Mouse (Mus musculus): ENCODE data around the gene Gtf3a.
A peak's percentile ranks its signal among the peaks of the same experiment; 100 is the strongest.
"Not testable (repeated sequence)": the region's sequence is repeated elsewhere in the genome, so short reads cannot be mapped to it uniquely, and the experiment has no call there.

Gtf3a gene

DNA sequence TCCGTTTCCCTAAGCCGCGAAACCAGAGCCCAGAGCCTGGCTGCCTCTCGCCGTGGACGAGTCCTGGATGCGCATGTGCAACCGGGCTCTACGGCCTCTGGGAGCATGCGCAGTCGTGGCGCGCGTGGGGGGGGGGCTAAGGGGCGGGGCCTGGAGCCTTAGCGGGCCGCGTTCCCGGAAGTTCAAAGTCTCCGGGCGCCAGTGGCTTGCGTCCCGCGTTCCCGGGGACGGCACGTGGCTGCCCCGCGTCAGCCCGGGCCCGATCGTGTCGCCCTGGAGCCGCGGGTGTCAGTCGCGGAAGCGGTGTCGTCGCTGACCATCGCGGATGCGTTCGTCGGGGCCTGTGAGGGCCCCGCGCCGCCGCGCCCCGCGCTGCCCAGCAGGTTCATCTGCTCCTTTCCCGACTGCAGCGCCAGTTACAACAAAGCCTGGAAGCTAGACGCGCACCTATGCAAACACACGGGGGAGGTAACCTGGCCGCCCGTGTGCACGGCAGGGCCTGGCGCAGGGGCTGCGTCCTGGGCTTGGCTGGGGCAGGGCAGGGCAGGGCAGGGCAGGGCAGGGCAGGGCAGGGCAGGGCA is at the start of gene Gtf3a:
Gtf3a (plus strand) TSS at position 150 of the 581 bp plus-strand sequence.
- peak; percentile 94 for DNase-seq (ENCODE audit: low spot score)

DNA sequence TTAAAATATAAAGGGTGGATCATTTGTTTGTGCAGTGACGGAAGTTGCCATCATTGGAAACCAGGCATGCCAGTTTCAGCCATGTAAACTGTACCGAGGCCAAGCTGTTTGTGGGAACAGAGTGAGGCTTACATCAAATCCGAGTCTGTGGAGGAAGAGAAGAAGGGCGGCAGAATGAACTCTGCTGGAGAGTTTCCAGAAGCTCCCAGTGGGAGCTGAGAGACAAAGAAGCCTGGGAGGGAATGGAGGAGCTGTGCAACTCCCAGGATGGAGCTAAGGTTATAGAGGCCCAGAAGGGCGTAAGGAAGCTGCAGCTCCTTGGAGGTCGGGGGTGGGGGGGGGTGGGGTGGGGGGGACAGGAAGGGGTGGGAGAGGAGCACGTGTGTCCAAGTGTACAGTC is 48.1 kb upstream of the Gtf3a start:
- no peak for DNase-seq (ENCODE audit: low spot score)

DNA sequence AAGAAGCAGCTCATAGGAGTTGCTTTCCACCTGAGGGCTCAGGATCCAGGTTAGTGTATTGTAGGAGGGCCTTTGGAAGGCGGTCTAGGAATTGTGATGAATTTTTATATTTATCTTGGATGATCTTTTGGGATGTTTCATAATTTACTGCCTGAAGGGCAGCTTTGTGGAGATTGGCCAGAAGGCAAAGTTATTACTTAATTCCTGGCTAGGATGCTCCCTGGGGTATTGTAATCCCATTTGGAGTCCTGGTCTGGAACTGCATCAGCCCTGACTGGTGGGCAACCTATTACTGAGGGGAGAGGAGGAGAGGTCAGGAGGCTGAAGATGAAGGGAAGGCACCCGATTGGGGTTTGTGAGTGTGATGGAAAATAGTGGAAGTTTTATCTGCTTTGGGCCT is 47.0 kb upstream of the Gtf3a start:
- DNase-seq (ENCODE audit: low spot score), result no peak

GRCm38 (mm10) chr5:146904404-146904803 is 44.1 kb upstream of the Gtf3a start:
- peak; percentile 59 for DNase-seq (ENCODE audit: low spot score)

- peak; percentile 58 for DNase-seq (ENCODE audit: low spot score)
Observed at GRCm38 (mm10) chr5:146905486-146906172, 42.8 kb upstream of the Gtf3a start.

DNA sequence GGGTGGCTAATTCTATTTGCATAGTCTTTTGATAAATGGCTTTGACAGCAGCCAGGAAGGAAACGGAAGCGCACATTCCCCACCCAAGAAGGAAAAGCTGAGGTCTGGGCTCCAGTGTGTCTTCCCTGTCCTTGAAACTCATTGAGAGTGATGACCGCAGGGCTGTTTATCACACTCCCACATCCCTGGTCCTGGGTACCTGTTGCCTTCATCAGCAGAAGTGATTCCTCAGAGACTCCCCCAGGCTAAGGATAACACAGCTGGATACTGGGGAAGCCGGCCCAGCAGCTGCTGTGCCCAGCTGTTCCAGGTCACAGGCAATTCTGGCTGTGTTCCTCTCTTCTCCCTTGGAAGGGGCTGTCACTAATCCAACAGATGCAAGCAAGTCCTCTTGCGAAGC is 40.9 kb upstream of the Gtf3a start:
- no peak for DNase-seq (ENCODE audit: low spot score)

DNA sequence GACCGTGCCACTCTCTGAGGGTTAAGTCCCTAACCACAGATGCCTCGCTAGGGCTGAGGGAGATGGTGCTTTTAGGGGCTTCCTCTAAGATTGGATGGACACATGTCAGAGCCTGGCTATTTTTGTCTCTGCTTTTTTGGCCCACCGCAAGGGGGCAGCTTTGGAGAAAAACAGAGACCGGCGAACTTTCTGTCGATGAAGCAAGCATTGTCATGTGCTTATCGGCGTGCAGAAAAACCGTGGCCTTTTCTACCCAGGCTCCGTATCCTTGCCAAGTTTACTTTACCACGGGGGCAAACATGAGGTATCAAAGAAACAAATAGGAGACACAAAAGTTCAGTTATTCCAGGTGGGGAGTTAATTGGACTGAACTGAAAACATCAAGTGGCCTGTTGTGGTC is 39.8 kb upstream of the Gtf3a start:
- DNase-seq (ENCODE audit: low spot score), result no peak

- DNase-seq (ENCODE audit: low spot score), result peak; percentile 74
Observed at GRCm38 (mm10) chr5:146912206-146912605, 36.3 kb upstream of the Gtf3a start.

DNA sequence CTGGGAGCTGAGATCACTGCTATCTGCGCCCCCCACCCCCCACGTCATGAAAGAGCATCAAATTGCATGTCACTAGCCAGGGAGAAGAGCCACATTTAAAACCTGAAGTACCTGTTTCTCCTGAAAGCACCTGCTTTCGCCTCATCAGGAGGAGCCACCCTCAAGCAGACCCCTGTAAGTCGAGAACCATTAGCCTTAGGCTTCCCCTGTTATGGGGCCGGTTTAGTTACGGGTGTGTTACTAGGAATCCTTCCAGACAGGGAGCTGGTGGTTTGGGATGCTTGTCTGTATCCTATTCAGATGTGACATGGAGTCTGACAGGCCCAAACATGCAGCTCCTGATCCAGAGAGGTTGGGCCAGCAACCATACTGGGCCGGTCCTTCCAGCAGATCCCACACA is 35.1 kb upstream of the Gtf3a start:
- DNase-seq (ENCODE audit: low spot score), result no peak

GRCm38 (mm10) chr5:146914088-146914766 is 34.2 kb upstream of the Gtf3a start:
- DNase-seq (ENCODE audit: low spot score), result peak; percentile 52

DNA sequence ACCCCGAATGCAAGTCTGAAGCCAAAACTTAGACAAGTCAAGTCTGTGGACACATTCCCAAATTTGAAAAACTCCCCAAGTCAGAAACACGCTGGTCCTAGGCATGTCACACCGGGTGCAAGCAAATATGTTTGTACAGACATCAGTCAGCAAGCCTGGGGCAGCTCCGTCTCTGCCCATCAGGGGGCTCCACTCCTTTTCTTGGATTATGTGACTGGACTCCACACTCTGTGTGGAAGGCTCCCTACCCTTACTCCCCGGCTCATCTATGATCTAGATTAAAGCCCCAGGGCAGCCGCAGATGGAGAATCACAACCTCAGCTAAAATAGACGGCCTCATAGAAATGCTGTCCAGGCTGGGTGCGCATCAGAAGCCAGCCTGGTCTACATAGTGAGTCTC is 32.2 kb upstream of the Gtf3a start:
- no peak for DNase-seq (ENCODE audit: low spot score)

GRCm38 (mm10) chr5:146916806-146917205 is 31.7 kb upstream of the Gtf3a start:
- DNase-seq (ENCODE audit: low spot score), result no peak

DNA sequence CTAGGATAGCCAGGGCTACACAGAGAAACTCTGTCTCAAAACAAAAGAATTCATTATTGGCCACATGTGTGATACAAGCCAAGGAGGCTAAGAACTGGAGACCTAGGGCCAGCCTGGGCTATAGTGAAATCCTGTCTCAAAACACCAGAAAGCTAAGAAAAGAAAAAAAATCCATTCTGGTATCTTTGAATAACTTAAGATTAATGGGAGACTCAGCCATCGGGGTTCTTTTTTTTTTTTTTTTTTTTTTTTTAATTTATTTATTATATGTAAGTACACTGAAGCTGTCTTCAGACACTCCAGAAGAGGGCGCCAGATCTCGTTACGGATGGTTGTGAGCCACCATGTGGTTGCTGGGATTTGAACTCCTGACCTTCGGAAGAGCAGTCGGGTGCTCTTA is 31.1 kb upstream of the Gtf3a start:
- DNase-seq (ENCODE audit: low spot score), result not testable (repeated sequence)

GRCm38 (mm10) chr5:146919874-146920273 is 28.6 kb upstream of the Gtf3a start:
- DNase-seq (ENCODE audit: low spot score), result no peak

GRCm38 (mm10) chr5:146920314-146921161 is 27.9 kb upstream of the Gtf3a start:
- DNase-seq (ENCODE audit: low spot score), result no peak

GRCm38 (mm10) chr5:146921224-146921623 is 27.2 kb upstream of the Gtf3a start:
- DNase-seq (ENCODE audit: low spot score), result no peak

DNA sequence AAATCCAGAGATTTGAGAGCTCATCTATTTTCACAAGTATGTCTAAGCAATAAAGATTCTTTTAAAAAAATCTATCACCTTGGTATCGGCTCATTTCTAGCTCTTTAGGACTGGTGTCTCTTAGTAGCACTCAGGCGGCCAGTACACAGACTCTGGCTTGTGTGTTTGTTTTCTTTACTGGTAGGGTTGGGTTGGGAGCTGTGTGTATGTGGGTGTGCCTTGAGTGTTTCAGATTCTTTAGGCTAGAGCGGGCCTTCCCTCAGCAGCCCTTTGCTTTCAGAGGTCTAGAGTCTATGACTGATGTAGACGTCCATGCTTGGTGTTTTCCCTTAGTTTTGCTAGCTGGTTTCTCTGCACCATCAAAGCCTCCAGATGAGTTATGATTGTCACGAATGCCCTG is 24.9 kb upstream of the Gtf3a start:
- DNase-seq (ENCODE audit: low spot score), result no peak

DNA sequence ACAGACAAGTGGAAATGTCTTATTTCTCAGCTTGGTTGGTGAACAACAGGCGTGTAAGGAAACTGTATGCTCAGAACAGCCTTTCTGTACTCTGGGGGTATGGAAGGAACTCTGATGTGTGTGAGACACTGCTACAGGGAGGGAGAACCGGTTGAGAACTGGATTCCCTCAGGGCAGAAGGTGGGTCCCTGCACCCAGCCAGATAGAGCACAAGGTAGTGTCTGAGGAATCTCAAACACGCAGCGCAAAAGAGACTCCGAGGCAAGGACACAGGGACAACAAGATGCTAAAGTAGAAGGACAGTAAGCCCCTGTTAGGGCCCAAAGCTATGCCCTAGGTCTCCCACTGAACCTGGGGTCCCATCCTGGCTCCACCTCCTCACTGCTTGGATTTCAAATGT is 21.8 kb upstream of the Gtf3a start:
- DNase-seq (ENCODE audit: low spot score), result no peak

- no peak for DNase-seq (ENCODE audit: low spot score)
Observed at GRCm38 (mm10) chr5:146931422-146931821, 17.0 kb upstream of the Gtf3a start.

GRCm38 (mm10) chr5:146931904-146932553 is 16.4 kb upstream of the Gtf3a start:
- DNase-seq (ENCODE audit: low spot score), result no peak

GRCm38 (mm10) chr5:146933466-146933865 is 15.0 kb upstream of the Gtf3a start:
- DNase-seq (ENCODE audit: low spot score), result no peak
